Mouse (Mus musculus) adrenal gland, postnatal 36 days (tissue): ENCODE results near the gene 5430419D17Rik. TPM values are rescaled to one million over a fixed set of nuclear protein-coding genes. Genes with fewer than 3 reads are reported as not detected.

Source experiments
- DNase-seq, 2 experiments: peaks; one replicate each; pipeline ENCODE4 v3.0.0; 2021; ENCODE audit warnings: mixed read lengths in 1 of 2
- total RNA-seq, 2 experiments: library from RNA; stranded (reverse); gene quantifications; 2 replicates each; pipeline ENCODE4 v1.2.3; 2021

Gene 5430419D17Rik
- total RNA-seq, 2 experiments from 2014 or later = not detected

DNA sequence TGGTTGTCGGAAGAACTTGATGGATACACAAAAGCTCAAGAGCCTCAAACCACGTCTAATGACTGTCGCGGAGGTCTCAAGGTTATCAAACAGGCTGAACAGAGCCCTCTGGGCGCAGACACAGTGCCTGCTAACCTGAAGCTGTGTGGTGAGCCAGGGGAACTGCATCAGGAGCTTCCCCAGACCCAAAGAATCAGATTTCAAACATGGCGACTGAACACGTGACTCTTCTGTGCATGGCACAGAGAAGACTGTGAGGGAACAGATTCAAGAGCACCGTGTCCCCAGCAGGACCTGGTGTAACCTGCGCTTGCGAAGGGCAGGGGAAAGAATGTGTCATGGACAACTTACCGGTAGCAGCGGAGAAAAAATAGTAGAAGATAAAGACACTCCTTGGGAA lies 143.4 kb downstream of the 5430419D17Rik start:
- DNase-seq = no peak

GRCm38 (mm10) chr7:131318340-131318739 lies 144.1 kb downstream of the 5430419D17Rik start:
- DNase-seq = no peak

DNA sequence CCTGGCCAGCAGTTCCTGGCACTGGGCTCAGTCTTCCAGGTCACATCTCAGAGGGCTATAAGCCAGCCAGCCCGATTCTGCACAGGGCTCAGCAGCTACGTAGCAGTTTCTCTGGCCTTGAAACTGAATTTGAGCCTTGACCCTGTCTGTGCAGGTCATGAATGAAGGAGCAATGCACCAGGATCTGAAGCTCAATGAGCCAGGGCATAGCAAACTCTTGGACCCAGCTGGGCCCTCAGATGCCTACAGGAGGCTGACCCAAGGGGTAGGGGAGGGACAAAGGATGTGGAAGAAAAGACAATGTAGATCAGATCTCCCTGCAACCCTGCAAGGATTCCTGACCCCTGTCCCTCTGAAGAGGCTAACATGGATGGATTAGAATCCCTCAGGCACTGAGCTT lies 148.0 kb downstream of the 5430419D17Rik start, which contains the start of gene Cuzd1:
Cuzd1 (minus strand) TSS at position 101 of the 400 bp plus-strand sequence.
- no peak for DNase-seq

DNA sequence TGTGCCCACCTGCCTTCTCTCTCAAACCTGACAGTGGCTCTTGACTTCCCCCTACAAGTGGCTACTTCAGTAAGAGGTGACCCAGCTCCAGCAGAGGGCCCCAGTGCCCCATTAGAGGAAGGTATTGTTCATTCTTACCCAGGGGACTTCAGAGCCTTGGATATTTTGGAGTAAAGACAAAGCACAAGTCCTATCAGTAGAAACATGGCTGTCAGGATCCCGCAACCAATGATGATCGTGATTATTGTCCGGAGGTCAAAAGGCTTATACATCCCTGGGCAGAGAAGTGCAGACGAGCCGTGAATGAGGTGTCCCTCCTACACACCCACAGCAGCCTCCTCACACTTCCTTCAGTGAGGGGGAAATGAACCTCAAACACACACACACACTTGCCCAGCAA lies 152.9 kb downstream of the 5430419D17Rik start:
- no peak for DNase-seq

GRCm38 (mm10) chr7:131329416-131329815 lies 155.2 kb downstream of the 5430419D17Rik start, which contains the start of gene Fam24b:
Fam24b (minus strand) TSS chr7:131329516.
- DNase-seq = no peak

- DNase-seq = no peak
Measured at GRCm38 (mm10) chr7:131331688-131332087, 157.5 kb downstream of the 5430419D17Rik start.

DNA sequence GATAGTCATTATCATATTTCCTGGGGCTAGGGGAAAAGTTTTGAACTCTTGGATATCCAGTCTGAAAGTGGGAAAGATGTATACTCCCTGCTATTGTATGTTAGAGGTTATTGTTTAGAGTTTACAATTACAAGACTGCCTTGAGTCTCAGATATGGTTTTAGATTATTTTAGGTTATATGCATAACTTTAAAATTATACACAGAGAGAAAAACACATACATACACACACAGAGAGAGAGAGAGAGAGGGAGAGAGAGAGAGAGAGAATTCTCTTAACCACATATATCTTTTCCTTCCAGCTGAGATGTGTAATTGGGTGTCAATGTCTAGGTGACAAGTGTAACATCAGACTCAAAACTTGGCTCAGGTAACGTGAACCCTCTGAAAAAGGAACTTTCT lies 159.4 kb downstream of the 5430419D17Rik start, which contains the start of gene Fam24a:
Fam24a (plus strand) TSS at position 301 of the 400 bp plus-strand sequence.
- DNase-seq = no peak

DNA sequence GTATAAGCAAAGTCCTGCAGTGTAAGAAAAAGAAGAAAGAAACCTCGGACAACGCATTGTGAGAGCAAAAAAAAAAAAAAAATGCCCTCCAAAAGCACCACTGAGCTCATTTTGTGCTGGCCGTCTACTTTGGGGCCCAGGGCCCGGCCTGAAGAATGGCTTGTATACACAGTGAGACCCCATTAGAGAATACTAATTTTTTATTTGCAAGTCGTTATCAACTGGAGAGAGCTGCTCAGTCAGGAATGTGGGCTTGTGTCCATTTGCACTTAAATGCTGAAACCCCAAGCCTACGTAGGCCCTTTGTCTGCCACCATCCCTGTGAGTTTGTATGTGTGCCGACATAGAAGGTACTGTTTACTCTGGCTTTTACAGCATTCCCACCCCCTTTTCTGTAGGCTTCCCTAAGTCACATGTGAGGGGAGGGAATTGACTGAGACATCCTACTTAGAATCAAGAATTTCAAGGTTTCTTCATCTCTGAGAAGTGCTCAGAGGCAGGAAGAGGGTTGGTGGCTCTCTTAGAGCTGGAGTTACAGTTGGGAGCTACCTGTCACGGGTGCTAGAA lies 163.4 kb downstream of the 5430419D17Rik start:
- no peak for DNase-seq

DNA sequence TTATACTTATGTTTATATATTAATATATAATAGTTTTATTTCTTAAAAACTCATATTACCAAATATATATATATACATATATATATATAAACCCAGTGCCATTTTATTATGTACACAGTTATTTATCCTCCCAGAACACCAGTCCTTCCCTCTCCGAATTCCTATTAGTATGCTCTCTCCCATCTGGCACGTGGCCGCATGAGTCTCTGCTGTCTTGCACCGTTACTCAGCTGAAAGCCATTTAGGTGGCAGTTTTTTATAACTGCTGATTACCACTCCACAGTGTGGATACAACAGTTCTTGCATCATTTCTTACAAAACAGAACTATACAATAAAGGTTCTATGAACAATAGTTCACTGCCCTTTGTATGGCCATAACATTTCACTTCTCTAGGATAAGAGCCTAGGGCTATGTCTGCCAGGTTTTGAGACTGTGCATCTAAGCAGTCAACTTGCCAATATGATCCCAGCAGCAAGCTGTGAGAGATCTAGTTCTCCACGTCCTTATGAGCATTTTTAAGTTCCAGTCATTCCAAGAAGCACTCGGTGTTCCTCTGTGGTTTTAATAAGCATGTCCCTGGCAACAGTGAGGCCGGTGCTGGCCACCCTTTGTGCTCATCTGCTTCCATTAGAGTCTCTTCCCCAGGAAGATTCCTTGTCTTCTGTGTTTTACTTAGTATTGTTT lies 171.8 kb downstream of the 5430419D17Rik start:
- DNase-seq = no peak

Other genes with a start within 250 kb of the 5430419D17Rik start
- 10 to 100 TPM; 38.5 to 94.6 TPM for gene Htra1, start 238.3 kb upstream of the 5430419D17Rik start, total RNA-seq
- not detected for gene Dmbt1, start 142.3 kb upstream of the 5430419D17Rik start, total RNA-seq
- gene 4933402N03Rik, start 28.1 kb upstream of the 5430419D17Rik start, total RNA-seq = not detected
- not detected for gene Cuzd1, start 147.9 kb downstream of the 5430419D17Rik start, total RNA-seq
- not detected for gene Fam24b, start 155.1 kb downstream of the 5430419D17Rik start, total RNA-seq
- not detected for gene Fam24a, start 159.5 kb downstream of the 5430419D17Rik start, total RNA-seq
- 10 to 100 TPM; 12.0 to 16.8 TPM for gene 2310057M21Rik, start 188.4 kb downstream of the 5430419D17Rik start, total RNA-seq
- gene Pstk, start 196.7 kb downstream of the 5430419D17Rik start, total RNA-seq = 10 to 100 TPM; 19.8 to 21.1 TPM
- 10 to 100 TPM; 28.6 to 32.7 TPM for gene Ikzf5, start 236.1 kb downstream of the 5430419D17Rik start, total RNA-seq
- 100 to 1,000 TPM; 240 to 608 TPM for gene Acadsb, start 236.2 kb downstream of the 5430419D17Rik start, total RNA-seq